Mouse (Mus musculus): ENCODE measurements around the gene Wdfy3. TPM values are rescaled to one million over a fixed set of nuclear protein-coding genes. Genes with fewer than 3 reads are reported as not detected.

Gene Wdfy3
- total RNA-seq, 1 experiment: 25.3 TPM

- TF ChIP-seq HCFC1 (IDR thresholded peaks at IDR 0.05; ENCODE audit: borderline replicate concordance, insufficient read depth, low read length) (no peak), ZC3H11A (IDR thresholded peaks at IDR 0.05; ENCODE audit: borderline replicate concordance, low read depth, low read length) (no peak), ZNF384 (IDR thresholded peaks at IDR 0.05; ENCODE audit: low read depth, low read length) (no peak), MAFK (IDR thresholded peaks at IDR 0.05; ENCODE audit: insufficient read depth, low read depth, low read length) (no peak), CHD2 (IDR thresholded peaks at IDR 0.05; ENCODE audit: low read depth, low read length) (no peak)
- no peak for DNase-seq (ENCODE audit: low read depth, low spot score)
- Histone ChIP-seq H3K9me3 (ENCODE audit: control insufficient read depth, insufficient read depth, low read depth, low read length) (no peaks in the 10 kb centered on the region; the same call in 1 of the 2 replicates), H3K27ac (ENCODE audit: insufficient read depth, low read depth, low read length, poor library complexity, severe bottlenecking) (no peak overlapping the region), H3K9ac (ENCODE audit: insufficient read depth, low read depth, low read length, poor library complexity, severe bottlenecking) (no peak overlapping the region), H3K4me1 (ENCODE audit: control insufficient read depth in 2 of 2, insufficient read depth in 2 of 2, low read length in 2 of 2, poor library complexity in 1 of 2) (no peaks in the 10 kb centered on the region; a peak in 1 of 4 replicates), H3K4me3 (ENCODE audit: insufficient read depth in 1 of 2, low read depth in 1 of 2, low read length in 2 of 2, poor library complexity in 1 of 2, severe bottlenecking in 1 of 2) (no peak overlapping the region), H3K36me3 (ENCODE audit: control insufficient read depth, insufficient read depth, low read length, poor library complexity, severe bottlenecking) (peaks cover 22% of the 10 kb centered on the region; the same call in 1 of the 2 replicates)
- in situ Hi-C loops (cut with MboI; ENCODE audit: low sequenced_read_pairs in 2 of 2, unreplicated experiment in 2 of 2): no loop called here
Measured at GRCm38 (mm10) chr5:101858891-101859436, 210.8 kb downstream of the Wdfy3 start.

GRCm38 (mm10) chr5:101855475-101855874 is 214.2 kb downstream of the Wdfy3 start:
- Histone ChIP-seq H3K9ac (ENCODE audit: insufficient read depth, low read depth, low read length, poor library complexity, severe bottlenecking) (no peak overlapping the region), H3K27ac (ENCODE audit: insufficient read depth, low read depth, low read length, poor library complexity, severe bottlenecking) (no peak overlapping the region), H3K4me3 (ENCODE audit: insufficient read depth in 1 of 2, low read depth in 1 of 2, low read length in 2 of 2, poor library complexity in 1 of 2, severe bottlenecking in 1 of 2) (no peak overlapping the region), H3K36me3 (ENCODE audit: control insufficient read depth, insufficient read depth, low read length, poor library complexity, severe bottlenecking) (peaks cover 21% of the 10 kb centered on the region), H3K4me1 (ENCODE audit: control insufficient read depth in 2 of 2, insufficient read depth in 2 of 2, low read length in 2 of 2, poor library complexity in 1 of 2) (peaks cover 0 to 13% of the 10 kb centered on the region in 2 experiments; a peak in 2 of 4 replicates), H3K9me3 (ENCODE audit: control insufficient read depth, insufficient read depth, low read depth, low read length) (no peaks in the 10 kb centered on the region)
- TF ChIP-seq HCFC1 (IDR thresholded peaks at IDR 0.05; ENCODE audit: borderline replicate concordance, insufficient read depth, low read length) (no peak), MAFK (IDR thresholded peaks at IDR 0.05; ENCODE audit: insufficient read depth, low read depth, low read length) (no peak), ZNF384 (IDR thresholded peaks at IDR 0.05; ENCODE audit: low read depth, low read length) (no peak)
- DNase-seq (ENCODE audit: low read depth, low spot score): no peak
- in situ Hi-C loops (cut with MboI; ENCODE audit: low sequenced_read_pairs in 2 of 2, unreplicated experiment in 2 of 2): no loop called here

- in situ Hi-C loops (cut with MboI; ENCODE audit: low sequenced_read_pairs in 2 of 2, unreplicated experiment in 2 of 2): no loop called here
- Histone ChIP-seq H3K4me1 (ENCODE audit: control insufficient read depth in 2 of 2, insufficient read depth in 2 of 2, low read length in 2 of 2, poor library complexity in 1 of 2) (peaks cover 0 to 13% of the 10 kb centered on the region in 2 experiments; a peak in 2 of 4 replicates), H3K36me3 (ENCODE audit: control insufficient read depth, insufficient read depth, low read length, poor library complexity, severe bottlenecking) (peaks cover 21% of the 10 kb centered on the region)
Measured at GRCm38 (mm10) chr5:101854667-101855066, 215.1 kb downstream of the Wdfy3 start.

GRCm38 (mm10) chr5:101854100-101854499 is 215.6 kb downstream of the Wdfy3 start:
- H3K36me3 ChIP-seq (ENCODE audit: control insufficient read depth, insufficient read depth, low read length, poor library complexity, severe bottlenecking): peaks cover 21% of the 10 kb centered on the region
- TF ChIP-seq MAFK (IDR thresholded peaks at IDR 0.05; ENCODE audit: insufficient read depth, low read depth, low read length) (no peak), HCFC1 (IDR thresholded peaks at IDR 0.05; ENCODE audit: borderline replicate concordance, insufficient read depth, low read length) (no peak), ZC3H11A (IDR thresholded peaks at IDR 0.05; ENCODE audit: borderline replicate concordance, low read depth, low read length) (no peak), ZNF384 (IDR thresholded peaks at IDR 0.05; ENCODE audit: low read depth, low read length) (no peak), CHD2 (IDR thresholded peaks at IDR 0.05; ENCODE audit: low read depth, low read length) (no peak)
- DNase-seq (ENCODE audit: low read depth, low spot score): no peak
- no peak overlapping the region for H3K9ac ChIP-seq (ENCODE audit: insufficient read depth, low read depth, low read length, poor library complexity, severe bottlenecking)
- H3K27ac ChIP-seq (ENCODE audit: insufficient read depth, low read depth, low read length, poor library complexity, severe bottlenecking): no peak overlapping the region
- in situ Hi-C loops (cut with MboI; ENCODE audit: low sequenced_read_pairs in 2 of 2, unreplicated experiment in 2 of 2): no loop called here
- no peaks in the 10 kb centered on the region for H3K9me3 ChIP-seq (ENCODE audit: control insufficient read depth, insufficient read depth, low read depth, low read length)
- peaks cover 0 to 16% of the 10 kb centered on the region in 2 experiments; a peak in 2 of 4 replicates for H3K4me1 ChIP-seq (ENCODE audit: control insufficient read depth in 2 of 2, insufficient read depth in 2 of 2, low read length in 2 of 2, poor library complexity in 1 of 2)
- H3K4me3 ChIP-seq (ENCODE audit: insufficient read depth in 1 of 2, low read depth in 1 of 2, low read length in 2 of 2, poor library complexity in 1 of 2, severe bottlenecking in 1 of 2): no peak overlapping the region

More at GRCm38 (mm10) chr5:101854667-101855066, 215.1 kb downstream of the Wdfy3 start:
- Histone ChIP-seq H3K4me3 (ENCODE audit: insufficient read depth in 1 of 2, low read depth in 1 of 2, low read length in 2 of 2, poor library complexity in 1 of 2, severe bottlenecking in 1 of 2) (no peak overlapping the region), H3K9ac (ENCODE audit: insufficient read depth, low read depth, low read length, poor library complexity, severe bottlenecking) (no peak overlapping the region), H3K27ac (ENCODE audit: insufficient read depth, low read depth, low read length, poor library complexity, severe bottlenecking) (no peak overlapping the region), H3K9me3 (ENCODE audit: control insufficient read depth, insufficient read depth, low read depth, low read length) (no peaks in the 10 kb centered on the region)
- no peak for DNase-seq (ENCODE audit: low read depth, low spot score)
- TF ChIP-seq ZC3H11A (IDR thresholded peaks at IDR 0.05; ENCODE audit: borderline replicate concordance, low read depth, low read length) (peak; percentile 4; the same call in 1 of the 2 replicates), CHD2 (IDR thresholded peaks at IDR 0.05; ENCODE audit: low read depth, low read length) (no peak), HCFC1 (IDR thresholded peaks at IDR 0.05; ENCODE audit: borderline replicate concordance, insufficient read depth, low read length) (no peak), MAFK (IDR thresholded peaks at IDR 0.05; ENCODE audit: insufficient read depth, low read depth, low read length) (no peak), ZNF384 (IDR thresholded peaks at IDR 0.05; ENCODE audit: low read depth, low read length) (no peak)
